Mouse (Mus musculus) brain, embryonic 14.5 days (tissue): ENCODE data around the gene Cbx6.

Experiments used
- CTCF ChIP-seq: fragments of 200-500 bp; IDR thresholded peaks from 2 replicates; pipeline ENCODE4 v1.5.1; 2012; ENCODE audit warnings: inconsistent platforms, mild to moderate bottlenecking, moderate library complexity, borderline replicate concordance; ENCODE audit not compliant: insufficient read depth, insufficient read length; ENCODE audit errors: extremely low read depth
- POLR2A ChIP-seq: fragments of 200-500 bp; IDR thresholded peaks from 2 replicates; pipeline ENCODE4 v1.6.1; 2012; ENCODE audit warnings: mild to moderate bottlenecking, inconsistent platforms, borderline replicate concordance; ENCODE audit not compliant: poor library complexity, insufficient read depth, insufficient read length, severe bottlenecking; ENCODE audit errors: extremely low read depth

DNA sequence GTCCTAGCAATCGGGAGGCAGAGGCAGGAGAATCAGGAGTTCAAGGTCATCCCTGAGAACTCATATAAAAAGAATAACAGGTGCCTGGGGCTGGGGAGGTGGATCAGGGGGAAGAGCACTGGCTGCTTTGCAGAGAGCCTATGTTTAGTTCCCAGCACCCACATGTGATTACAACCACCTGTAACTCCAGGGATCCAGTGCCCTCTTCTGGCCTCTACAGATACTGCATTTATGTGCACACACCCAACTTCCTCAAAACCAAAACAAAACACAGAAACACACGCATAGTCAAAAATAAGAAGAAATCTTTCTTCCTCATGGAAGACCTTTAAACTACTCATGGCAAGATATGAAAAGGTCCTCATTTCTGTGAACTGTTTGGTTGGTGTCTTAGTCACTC is 15.7 kb upstream of the Cbx6 start:
- no peak for TF ChIP-seq POLR2A
- TF ChIP-seq CTCF: no peak
